Mouse (Mus musculus) brain, adult 2 months (tissue): Measurements from ENCODE around the gene Smpdl3b.
"Not testable (repeated sequence)": the region's sequence is repeated elsewhere in the genome, so short reads cannot be mapped to it uniquely, and the experiment has no call there.

Source experiments
- DNase-seq: peaks from one replicate; pipeline ENCODE4 v3.0.0; 2011; ENCODE audit warnings: low read depth, low spot score

Gene Smpdl3b

DNA sequence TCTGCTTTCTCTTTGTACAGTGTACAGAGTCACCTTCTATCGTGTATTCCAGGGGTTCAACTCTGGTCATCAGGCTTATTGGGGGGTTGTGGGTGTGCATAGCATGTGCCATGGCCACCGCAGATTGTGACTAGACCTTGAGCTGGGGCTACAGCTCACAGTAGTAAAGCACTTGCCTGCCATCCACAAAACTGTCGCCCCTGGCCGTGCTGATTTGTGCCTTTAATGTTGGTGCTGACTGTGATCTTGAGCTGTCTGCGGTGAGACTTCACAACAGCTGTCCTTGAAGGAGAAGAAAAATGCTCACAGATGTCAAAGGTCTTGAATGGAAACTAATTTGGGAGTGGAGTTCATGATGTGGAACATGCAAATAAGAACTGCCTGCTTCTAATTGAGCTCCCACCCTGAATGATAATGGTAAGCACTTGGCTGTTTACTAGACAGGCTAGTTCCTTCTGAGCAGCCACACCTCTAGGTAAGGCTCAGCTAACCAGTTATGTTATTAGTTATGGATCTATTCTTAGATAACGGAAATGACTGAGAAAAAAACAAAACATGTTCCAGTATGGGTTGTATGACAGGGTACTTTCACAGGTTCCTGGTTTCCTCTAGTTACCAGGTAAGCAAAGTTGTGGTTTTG lies 21.6 kb upstream of the Smpdl3b start:
- DNase-seq, result no peak

GRCm38 (mm10) chr4:132776764-132777163 lies 19.7 kb upstream of the Smpdl3b start:
- peak; percentile 75 for DNase-seq

DNA sequence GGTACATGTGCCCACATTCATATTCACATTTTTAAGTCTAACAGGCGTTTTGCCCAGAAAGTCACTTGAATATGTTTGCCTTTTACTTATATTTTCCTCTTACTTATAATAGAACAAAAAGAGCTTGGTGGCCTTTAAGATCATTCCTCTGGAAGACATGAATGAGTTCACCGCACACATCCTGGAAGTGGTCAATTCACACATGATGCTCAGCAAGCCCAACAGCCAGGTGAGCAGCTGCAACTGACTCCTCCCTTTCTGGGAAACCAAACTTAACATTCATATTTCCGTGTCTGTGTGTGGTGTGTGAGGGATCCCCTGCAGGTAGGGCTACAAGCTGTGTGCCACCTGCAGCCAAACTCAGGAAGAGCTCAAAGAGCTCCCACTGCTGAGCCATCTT lies 17.9 kb upstream of the Smpdl3b start:
- no peak for DNase-seq

DNA sequence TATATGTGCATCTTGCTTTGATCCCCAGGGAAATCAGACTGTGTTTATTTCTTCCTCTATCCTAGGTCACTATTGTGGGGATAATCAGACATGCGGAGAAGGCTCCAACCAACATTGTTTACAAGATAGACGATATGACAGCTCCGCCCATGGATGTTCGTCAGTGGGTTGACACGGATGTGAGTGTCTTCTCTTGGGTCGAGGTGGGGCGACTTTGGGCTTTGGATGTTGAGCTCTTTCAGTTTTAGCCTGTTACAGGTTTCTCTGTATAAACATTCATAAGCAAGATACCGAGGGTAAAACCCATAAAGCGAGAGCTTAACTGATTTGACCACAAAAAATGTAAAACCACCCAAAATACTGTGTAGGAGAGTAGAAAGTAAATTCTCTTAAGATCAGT lies 14.7 kb upstream of the Smpdl3b start:
- DNase-seq, result no peak

- peak; percentile 100 for DNase-seq
These were observed 11.1 kb upstream of the Smpdl3b start, which contains the start of gene Rpa2 for GRCm38 (mm10) chr4:132767914-132768876. TSS of gene Rpa2 (plus strand) at chr4:132768332.

DNA sequence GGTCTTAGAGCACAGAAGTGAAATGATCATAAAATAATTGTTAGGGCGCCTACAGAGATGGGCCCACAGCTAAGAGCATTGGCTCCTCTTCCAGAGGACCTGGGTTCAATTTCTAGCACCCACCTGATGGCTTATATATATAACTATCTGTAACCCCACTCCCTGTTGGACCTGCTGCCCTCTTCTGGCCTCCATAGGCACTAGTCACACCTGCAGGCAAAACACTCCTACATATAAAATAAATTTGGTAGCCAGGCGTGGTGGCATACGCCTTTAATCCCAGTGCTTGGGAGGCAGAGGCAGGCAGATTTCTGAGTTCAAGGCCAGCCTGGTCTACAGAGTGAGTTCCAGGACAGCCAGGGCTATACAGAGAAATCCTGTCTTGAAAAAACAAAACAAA lies 6.1 kb upstream of the Smpdl3b start:
- DNase-seq, result not testable (repeated sequence)

- DNase-seq, result no peak
These were observed 5.5 kb upstream of the Smpdl3b start for GRCm38 (mm10) chr4:132762602-132763001.

- DNase-seq, result no peak
These were observed 3.2 kb upstream of the Smpdl3b start for GRCm38 (mm10) chr4:132760296-132760695.

- DNase-seq, result peak; percentile 78
These were observed 740 bp upstream of the Smpdl3b start for GRCm38 (mm10) chr4:132757633-132758351.

DNA sequence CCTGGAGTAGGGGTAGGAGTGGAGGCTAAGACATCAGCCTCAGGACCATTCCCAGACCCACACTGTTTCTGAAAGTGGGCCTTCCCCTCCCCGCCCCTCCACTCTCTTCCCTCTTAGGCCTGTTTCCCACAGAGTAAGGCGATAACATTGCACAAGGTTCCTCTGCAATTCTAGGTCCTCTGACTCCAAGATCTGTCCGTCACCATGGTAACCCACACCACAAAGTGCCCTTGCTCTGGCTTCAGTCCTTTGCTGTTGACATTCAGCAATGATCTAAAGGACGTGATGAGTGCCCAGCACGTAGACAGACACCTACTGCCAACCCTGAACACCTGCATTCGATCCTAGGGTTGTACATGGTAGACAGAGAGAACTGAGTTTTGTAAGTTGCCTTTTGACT lies 4.1 kb downstream of the Smpdl3b start:
- peak; percentile 35 for DNase-seq

GRCm38 (mm10) chr4:132749258-132749982 lies 7.6 kb downstream of the Smpdl3b start:
- no peak for DNase-seq

GRCm38 (mm10) chr4:132748778-132749177 lies 8.3 kb downstream of the Smpdl3b start:
- no peak for DNase-seq

GRCm38 (mm10) chr4:132747664-132748259 lies 9.3 kb downstream of the Smpdl3b start:
- peak; percentile 27 for DNase-seq

DNA sequence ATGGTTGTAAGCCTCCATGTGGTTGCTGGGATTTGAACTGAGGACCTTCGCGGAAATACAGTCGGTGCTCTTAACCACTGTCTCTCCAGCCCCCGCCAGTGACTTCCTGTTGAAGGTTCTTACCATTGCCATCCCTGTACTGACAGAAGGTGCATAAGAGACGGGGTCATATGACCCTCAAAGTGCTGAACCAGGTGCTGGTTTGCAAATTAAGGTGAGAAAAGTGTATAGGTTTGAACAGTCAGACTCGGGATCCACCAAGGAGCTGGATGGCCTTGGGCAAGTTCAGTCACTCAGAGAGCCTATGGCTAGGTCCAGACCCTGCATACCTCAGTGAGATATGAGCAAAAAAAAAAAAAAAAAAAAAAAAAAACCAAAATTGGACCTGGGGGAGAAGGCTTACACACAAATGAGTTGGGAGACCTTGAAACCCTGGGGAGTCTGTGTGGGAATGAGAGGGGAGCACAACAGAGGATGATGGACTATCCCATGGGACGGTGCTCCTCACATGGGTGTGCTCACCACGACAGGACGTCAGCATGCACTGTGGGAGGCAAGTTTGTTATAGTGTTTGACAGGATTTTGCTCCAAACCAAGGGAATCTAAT lies 10.0 kb downstream of the Smpdl3b start:
- no peak for DNase-seq

DNA sequence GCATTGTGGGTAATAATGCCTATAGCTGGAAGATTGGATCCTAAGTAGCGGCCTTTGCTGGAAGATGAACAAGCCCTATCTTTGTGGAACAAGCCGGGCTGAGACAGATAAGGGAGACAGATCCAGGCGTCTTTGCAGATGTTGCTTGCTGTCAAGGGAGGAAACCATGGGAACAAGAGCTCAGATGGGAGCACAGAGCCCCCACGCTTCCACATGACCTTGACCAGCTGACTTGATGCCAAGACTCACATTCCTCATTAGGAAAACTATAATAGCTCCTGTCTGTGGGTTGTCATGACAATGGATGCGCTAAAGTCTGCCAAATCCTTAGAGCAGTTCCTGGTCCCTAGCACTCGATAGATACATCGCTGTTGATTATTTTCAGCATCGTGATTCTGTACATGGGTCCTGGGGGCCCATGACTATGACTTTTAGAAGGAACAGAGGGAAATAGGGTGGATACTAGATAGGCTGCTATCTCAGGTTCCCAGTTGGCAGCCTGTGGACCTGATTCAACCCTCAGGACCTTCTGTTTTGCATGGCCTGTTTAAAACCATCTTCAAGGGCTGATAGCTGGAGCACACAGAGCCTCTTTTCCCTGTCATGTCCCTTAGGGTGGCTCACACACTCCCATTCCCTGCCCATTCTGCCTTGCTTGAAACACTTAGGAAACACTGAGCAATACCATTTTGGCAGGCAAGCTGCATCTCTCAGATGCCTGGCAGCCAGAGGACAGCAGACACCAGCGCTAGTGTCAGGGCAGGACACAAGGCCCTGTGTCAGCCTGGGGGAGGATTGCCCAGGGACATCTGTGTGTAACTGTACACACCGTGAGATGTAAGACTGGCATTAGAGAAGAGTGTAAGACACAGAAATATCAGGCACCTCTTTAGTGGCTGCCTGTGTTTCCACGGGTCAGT lies 12.8 kb downstream of the Smpdl3b start:
- peak; percentile 85 for DNase-seq

- DNase-seq, result no peak
These were observed 15.6 kb downstream of the Smpdl3b start for GRCm38 (mm10) chr4:132741491-132741890.

- not testable (repeated sequence) for DNase-seq
These were observed 19.9 kb downstream of the Smpdl3b start for GRCm38 (mm10) chr4:132737154-132737553.

- DNase-seq, result no peak
These were observed 21.2 kb downstream of the Smpdl3b start for GRCm38 (mm10) chr4:132735894-132736293.

GRCm38 (mm10) chr4:132735389-132735788 lies 21.7 kb downstream of the Smpdl3b start:
- peak; percentile 48 for DNase-seq
